Mouse (Mus musculus): ENCODE results near the gene Agtpbp1.

- TF ChIP-seq E2F4 (IDR thresholded peaks at IDR 0.05; ENCODE audit: insufficient read depth) (no peak), POLR2A (IDR thresholded peaks at IDR 0.05; ENCODE audit: insufficient read length, low read depth) (no peak), MAX (IDR thresholded peaks at IDR 0.05; ENCODE audit: low read depth) (no peak)
These were observed 51.7 kb downstream of the Agtpbp1 start for GRCm38 (mm10) chr13:59533331-59533730.
